Mouse (Mus musculus): ENCODE measurements around the gene Rab25.

Gene Rab25

GRCm38 (mm10) chr3:88566536-88567061 lies 18.5 kb upstream of the Rab25 start:
- DNase-seq: no peak

- DNase-seq: no peak
These were observed 18.0 kb upstream of the Rab25 start for GRCm38 (mm10) chr3:88566116-88566515.

GRCm38 (mm10) chr3:88563966-88564365 lies 15.9 kb upstream of the Rab25 start:
- no peak for DNase-seq

GRCm38 (mm10) chr3:88563442-88563841 lies 15.3 kb upstream of the Rab25 start:
- no peak for DNase-seq

GRCm38 (mm10) chr3:88561989-88562388 lies 13.9 kb upstream of the Rab25 start:
- DNase-seq: no peak

- DNase-seq: no peak
These were observed 11.5 kb upstream of the Rab25 start for GRCm38 (mm10) chr3:88559596-88559995.

- no peak for DNase-seq
These were observed 8.5 kb upstream of the Rab25 start for GRCm38 (mm10) chr3:88556616-88557015.

GRCm38 (mm10) chr3:88555731-88556130 lies 7.6 kb upstream of the Rab25 start:
- no peak for DNase-seq

- no peak for DNase-seq
These were observed 7.0 kb upstream of the Rab25 start for GRCm38 (mm10) chr3:88555069-88555605.

GRCm38 (mm10) chr3:88553880-88554586 lies 5.9 kb upstream of the Rab25 start:
- DNase-seq: peak; percentile 57

- peak; percentile 93 for DNase-seq
These were observed 5.4 kb upstream of the Rab25 start, which contains the start of gene Ubqln4 for GRCm38 (mm10) chr3:88553525-88553879. TSS of gene Ubqln4 (plus strand) at chr3:88553758.

GRCm38 (mm10) chr3:88552676-88553524 lies 4.8 kb upstream of the Rab25 start, which contains the start of gene Lamtor2:
TSS of gene Lamtor2 (minus strand) at chr3:88553074.
- peak; percentile 99 for DNase-seq

- no peak for DNase-seq
These were observed 4.1 kb upstream of the Rab25 start for GRCm38 (mm10) chr3:88552082-88552645.

- DNase-seq: no peak
These were observed 3.5 kb upstream of the Rab25 start for GRCm38 (mm10) chr3:88551586-88551985.

GRCm38 (mm10) chr3:88546674-88547418 lies 1.3 kb downstream of the Rab25 start:
- DNase-seq: no peak

- no peak for DNase-seq
These were observed 3.0 kb downstream of the Rab25 start for GRCm38 (mm10) chr3:88544955-88545591.

GRCm38 (mm10) chr3:88544514-88544913 lies 3.6 kb downstream of the Rab25 start:
- peak; percentile 60 for DNase-seq

GRCm38 (mm10) chr3:88543651-88544410 lies 4.3 kb downstream of the Rab25 start:
- no peak for DNase-seq

GRCm38 (mm10) chr3:88543174-88543573 lies 4.9 kb downstream of the Rab25 start:
- no peak for DNase-seq

GRCm38 (mm10) chr3:88542486-88542885 lies 5.6 kb downstream of the Rab25 start:
- no peak for DNase-seq

Data from lung, postnatal 36 days (tissue).